Mouse (Mus musculus) ES-E14 (cell line): ENCODE measurements at regions not wholly inside any gene's neighbourhood (a gene's known extent, or its start where the extent isn't known, plus 50 kb on each side); places are given as distances from the start of the nearest gene placed in this dataset.

Experiments
- DNase-seq: peaks from one replicate; pipeline ENCODE4 v3.0.0-alpha.2; 2013; ENCODE audit warnings: low read depth, low spot score
- H3K27ac ChIP-seq: 2 replicates; pipeline ENCODE4 v1.5.1; 2012; ENCODE audit warnings: low read depth, mild to moderate bottlenecking, low read length, moderate library complexity, mixed read lengths; ENCODE audit not compliant: poor library complexity, insufficient read depth, severe bottlenecking
- H3K36me3 ChIP-seq: 2 replicates; pipeline ENCODE4 v1.6.1; 2012; ENCODE audit warnings: mild to moderate bottlenecking, low read length, moderate library complexity, mixed read lengths; ENCODE audit not compliant: control insufficient read depth, poor library complexity, insufficient read depth, severe bottlenecking
- H3K4me1 ChIP-seq, 2 experiments: fragments of 150-350 bp in 1 of 2; sonication (generic) in 1 of 2; 2 replicates each; pipeline ENCODE4 v1.6.1; 2012; ENCODE audit warnings: low read length in 2 of 2, mild to moderate bottlenecking in 1 of 2, mixed read lengths in 1 of 2; ENCODE audit not compliant: control insufficient read depth in 2 of 2, insufficient read depth in 2 of 2, poor library complexity in 1 of 2
- H3K4me3 ChIP-seq, 2 experiments: fragments of 150-350 bp in 1 of 2; sonication (generic) in 1 of 2; 2 replicates each; pipeline ENCODE4 v1.5.1; 2012; ENCODE audit warnings: low read length in 2 of 2, low read depth in 1 of 2, mild to moderate bottlenecking in 1 of 2, mixed read lengths in 1 of 2; ENCODE audit not compliant: insufficient read depth in 1 of 2, poor library complexity in 1 of 2, severe bottlenecking in 1 of 2
- H3K9ac ChIP-seq: 2 replicates; pipeline ENCODE4 v1.6.1; 2012; ENCODE audit warnings: low read depth, mild to moderate bottlenecking, low read length, mixed read lengths; ENCODE audit not compliant: poor library complexity, insufficient read depth, severe bottlenecking
- H3K9me3 ChIP-seq: fragments of 150-350 bp; sonication (generic); 2 replicates; pipeline ENCODE4 v1.6.1; 2012; ENCODE audit warnings: low read depth, mild to moderate bottlenecking, low read length; ENCODE audit not compliant: control insufficient read depth, insufficient read depth
- CHD2 ChIP-seq: IDR thresholded peaks from 2 replicates; pipeline ENCODE4 v1.6.1; 2014; ENCODE audit warnings: mild to moderate bottlenecking, low read depth, low read length, inconsistent platforms
- HCFC1 ChIP-seq: IDR thresholded peaks from 2 replicates; pipeline ENCODE4 v1.6.1; 2012; ENCODE audit warnings: low read length, inconsistent platforms, borderline replicate concordance; ENCODE audit not compliant: insufficient read depth
- MAFK ChIP-seq: IDR thresholded peaks from 2 replicates; pipeline ENCODE4 v1.6.1; 2014; ENCODE audit warnings: mild to moderate bottlenecking, low read depth, low read length, inconsistent platforms; ENCODE audit not compliant: insufficient read depth
- ZC3H11A ChIP-seq: IDR thresholded peaks from 2 replicates; pipeline ENCODE4 v1.6.1; 2012; ENCODE audit warnings: low read depth, mild to moderate bottlenecking, inconsistent platforms, low read length, borderline replicate concordance
- ZNF384 ChIP-seq: IDR thresholded peaks from 2 replicates; pipeline ENCODE4 v1.6.1; 2012; ENCODE audit warnings: low read depth, low read length, inconsistent platforms
- in situ Hi-C, 2 experiments: fragments of 600-800 bp; cut with MboI; formaldehyde crosslinking; loops; one replicate each; pipeline ENCODE4 v1.15.1; 2025; ENCODE audit warnings: low sequenced_read_pairs in 2 of 2, inconsistent platforms in 1 of 2; ENCODE audit not compliant: unreplicated experiment in 2 of 2

- no peaks in the 10 kb centered on the region for H3K9me3 ChIP-seq
- no peak overlapping the region for H3K9ac ChIP-seq
- no peaks in the 10 kb centered on the region for H3K4me1 ChIP-seq
- DNase-seq, result no peak
- TF ChIP-seq ZNF384 (no peak), MAFK (no peak), CHD2 (no peak), HCFC1 (no peak), ZC3H11A (no peak)
- in situ Hi-C loops, result no loop called here
- H3K4me3 ChIP-seq, result no peak overlapping the region
- H3K36me3 ChIP-seq, result no peaks in the 10 kb centered on the region
- no peak overlapping the region for H3K27ac ChIP-seq
Observed at GRCm38 (mm10) chr17:62470739-62471138, 410.4 kb downstream of the Efna5 start.

- Histone ChIP-seq H3K4me1 (no peaks in the 10 kb centered on the region), H3K9ac (no peak overlapping the region), H3K9me3 (no peaks in the 10 kb centered on the region), H3K27ac (no peak overlapping the region), H3K4me3 (no peak overlapping the region), H3K36me3 (no peaks in the 10 kb centered on the region)
- TF ChIP-seq ZNF384 (no peak), MAFK (no peak), CHD2 (no peak), HCFC1 (no peak)
- in situ Hi-C loops, result no loop called here
- DNase-seq, result no peak
Observed at GRCm38 (mm10) chr17:62469367-62469766, 411.8 kb downstream of the Efna5 start.

- no peak overlapping the region for H3K27ac ChIP-seq
- no peak for DNase-seq
- H3K4me1 ChIP-seq, result no peaks in the 10 kb centered on the region
- no peak overlapping the region for H3K4me3 ChIP-seq
- TF ChIP-seq HCFC1 (no peak), ZC3H11A (no peak), MAFK (no peak), ZNF384 (no peak), CHD2 (no peak)
- H3K9ac ChIP-seq, result no peak overlapping the region
- H3K36me3 ChIP-seq, result no peaks in the 10 kb centered on the region
- in situ Hi-C loops, result no loop called here
- H3K9me3 ChIP-seq, result no peaks in the 10 kb centered on the region
Observed at GRCm38 (mm10) chr17:62468859-62469258, 412.3 kb downstream of the Efna5 start.

- Histone ChIP-seq H3K4me3 (no peak overlapping the region), H3K4me1 (no peaks in the 10 kb centered on the region), H3K9me3 (no peaks in the 10 kb centered on the region), H3K27ac (no peak overlapping the region), H3K9ac (no peak overlapping the region), H3K36me3 (no peaks in the 10 kb centered on the region)
- DNase-seq, result no peak
- no peak for TF ChIP-seq MAFK
- no peak for TF ChIP-seq CHD2
- no peak for TF ChIP-seq ZNF384
- TF ChIP-seq ZC3H11A, result no peak
- no peak for TF ChIP-seq HCFC1
- in situ Hi-C loops, result no loop called here
Observed at GRCm38 (mm10) chr17:62467072-62467471, 414.0 kb downstream of the Efna5 start.

GRCm38 (mm10) chr17:62464994-62465393 is 416.1 kb downstream of the Efna5 start:
- Histone ChIP-seq H3K9me3 (no peaks in the 10 kb centered on the region), H3K4me1 (no peaks in the 10 kb centered on the region), H3K9ac (no peak overlapping the region), H3K4me3 (no peak overlapping the region), H3K36me3 (no peaks in the 10 kb centered on the region), H3K27ac (no peak overlapping the region)
- DNase-seq, result no peak
- in situ Hi-C loops, result no loop called here
- TF ChIP-seq HCFC1, result no peak
- no peak for TF ChIP-seq ZC3H11A
